Mouse (Mus musculus) 416B (cell line): ENCODE measurements around the gene Pld1.

Experiments
- DNase-seq: peaks from one replicate; pipeline ENCODE4 v3.0.0; 2011; ENCODE audit warnings: low read depth

The Pld1 gene

DNA sequence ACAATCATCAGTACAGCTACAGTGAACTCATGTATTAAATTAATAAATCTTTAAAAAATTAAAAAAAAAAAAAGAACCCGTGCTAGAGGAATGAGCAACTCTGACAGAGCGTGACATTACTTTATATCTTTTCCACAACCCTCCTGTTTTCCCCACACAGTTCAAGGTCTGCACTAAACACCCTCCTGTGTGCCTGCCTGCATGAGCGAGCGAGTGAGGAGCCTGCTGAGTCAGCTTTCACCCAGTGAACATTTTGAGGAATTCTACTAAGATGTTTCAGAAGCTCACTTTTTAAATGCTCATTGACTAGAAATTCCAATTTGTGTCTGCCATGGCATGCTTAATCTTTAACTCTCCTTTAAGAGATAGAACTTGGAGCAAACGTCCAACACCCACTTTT, 109.1 kb downstream of the Pld1 start:
- no peak for DNase-seq

DNA sequence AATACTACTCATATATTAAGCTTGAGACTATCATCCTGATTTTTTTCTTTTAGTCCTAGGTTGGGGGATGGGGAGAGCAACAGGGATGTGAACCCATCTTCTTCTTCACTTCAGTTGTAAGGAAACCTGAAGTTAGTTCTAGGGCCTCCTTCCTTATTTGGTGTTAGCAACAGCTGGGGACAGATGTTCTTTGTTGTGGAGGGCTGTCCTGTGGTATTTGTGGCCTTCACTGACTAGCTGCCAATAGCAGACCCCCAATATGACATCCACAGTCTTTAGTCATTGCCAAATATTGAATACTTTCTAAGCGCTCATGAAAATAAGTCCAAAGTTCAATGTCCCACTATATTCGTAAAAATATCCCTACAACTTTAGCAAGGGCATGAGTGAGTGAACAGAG, 111.0 kb downstream of the Pld1 start:
- DNase-seq: no peak

DNA sequence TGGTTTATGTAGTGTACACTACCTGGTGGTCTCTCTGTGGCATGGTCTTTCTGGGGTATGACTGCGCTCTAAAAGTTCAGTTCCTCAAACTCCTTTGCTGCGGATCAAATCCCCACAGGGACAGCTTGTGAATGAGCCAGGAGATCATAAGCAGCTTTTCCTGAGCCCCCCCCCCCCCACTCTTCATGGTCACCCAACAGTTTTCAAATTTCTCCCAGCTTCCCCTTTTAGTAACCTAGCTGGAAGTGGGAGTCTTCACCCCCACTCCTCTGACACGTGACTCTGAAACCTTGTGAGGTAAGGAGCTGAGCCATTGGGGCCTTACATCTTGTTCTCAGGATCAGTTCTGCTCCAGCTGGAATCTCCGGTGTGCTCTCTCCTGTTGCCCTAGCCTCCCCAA, 114.6 kb downstream of the Pld1 start:
- DNase-seq: no peak

DNA sequence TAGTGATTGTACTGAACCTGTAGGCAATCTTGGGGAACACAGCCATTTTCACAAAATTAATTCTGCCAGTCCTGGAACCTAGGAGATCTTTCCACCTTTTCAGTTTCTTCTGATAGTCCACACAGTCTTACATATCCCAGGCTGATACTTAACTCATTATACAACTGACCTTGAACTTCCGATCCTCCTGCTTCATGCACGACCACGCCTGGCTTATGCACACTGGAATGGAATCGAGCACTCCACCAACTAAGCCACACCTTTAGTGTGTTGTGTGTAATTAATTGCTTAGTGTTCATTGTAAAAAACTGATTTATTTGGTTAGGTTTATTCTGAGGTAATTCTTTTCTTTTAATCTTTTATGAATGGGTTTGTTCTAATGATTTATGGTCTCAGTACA, 122.2 kb downstream of the Pld1 start:
- DNase-seq: no peak

DNA sequence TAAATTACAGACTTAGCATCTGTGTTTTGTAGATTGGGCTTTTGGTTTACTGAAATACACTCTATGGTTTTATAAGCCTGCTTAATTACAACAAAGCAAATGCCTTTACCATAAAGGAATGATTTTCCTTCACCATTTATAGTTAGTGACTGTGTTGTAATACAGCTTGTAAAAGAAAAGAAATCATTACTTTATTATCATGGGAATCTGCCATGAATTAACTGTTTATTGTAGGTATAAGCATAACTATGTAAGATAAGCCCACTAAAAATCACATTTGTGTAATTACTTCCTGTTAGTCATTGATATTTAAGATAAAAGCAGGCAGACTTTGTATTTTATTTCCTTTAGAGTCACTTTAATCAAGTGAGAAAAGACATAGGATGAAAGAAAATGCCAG, 122.7 kb downstream of the Pld1 start:
- DNase-seq: no peak

DNA sequence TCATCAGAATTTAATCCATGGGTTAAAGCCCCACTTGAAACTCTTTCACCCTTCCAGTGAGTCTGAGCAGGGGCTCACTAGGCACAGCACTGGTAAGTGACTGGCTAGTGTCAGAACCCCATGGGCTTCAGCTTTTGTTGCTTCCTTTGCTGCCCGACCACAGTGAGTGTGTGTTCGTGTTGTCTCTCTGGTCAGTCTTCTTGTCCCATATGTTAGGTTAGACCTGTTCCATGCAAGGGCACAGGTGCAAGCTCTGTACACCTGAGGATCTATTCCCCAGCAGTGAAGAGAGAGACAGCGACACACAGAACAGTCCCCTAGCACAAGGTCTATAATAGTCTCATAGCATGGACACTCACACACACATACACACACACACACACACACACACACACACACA, 140.7 kb downstream of the Pld1 start:
- no peak for DNase-seq

DNA sequence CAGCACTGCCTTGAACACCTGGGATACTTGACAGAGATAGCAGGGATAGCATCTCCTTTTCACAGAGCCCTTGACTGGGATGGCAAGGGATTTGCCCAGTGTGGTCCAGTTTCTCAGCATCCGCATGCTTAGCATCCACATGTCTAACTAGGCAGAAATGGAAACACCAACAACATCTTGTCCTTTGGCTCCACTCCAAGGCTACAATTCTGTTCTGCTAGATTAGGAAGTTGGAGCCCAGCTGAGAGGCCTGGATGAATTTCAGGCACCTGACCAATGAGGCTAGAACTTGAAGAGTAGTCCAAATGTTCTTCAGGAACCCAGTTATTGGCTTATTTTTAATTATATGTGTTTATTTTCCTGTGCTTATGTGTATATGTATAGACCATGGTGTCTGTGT, 141.6 kb downstream of the Pld1 start:
- DNase-seq: peak; percentile 13

DNA sequence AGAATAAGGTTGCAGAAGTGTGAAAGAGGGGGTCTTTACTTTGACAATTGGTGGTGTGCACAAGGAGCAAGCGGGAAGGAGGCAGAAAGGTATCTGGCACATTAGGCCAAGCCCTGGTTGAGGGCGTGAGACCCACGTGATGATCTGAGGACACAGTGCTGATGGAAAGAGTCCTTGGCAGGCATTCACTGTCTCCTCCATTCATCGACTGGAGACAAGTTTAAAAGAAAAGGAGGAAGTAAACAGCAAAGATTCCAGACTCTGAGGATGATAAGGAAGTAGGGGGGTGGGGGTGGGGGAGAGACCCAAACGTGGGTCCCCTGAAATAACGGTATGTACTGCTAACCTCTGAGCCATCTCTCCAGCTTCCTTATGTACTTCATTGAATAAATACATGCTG, 142.5 kb downstream of the Pld1 start:
- no peak for DNase-seq

DNA sequence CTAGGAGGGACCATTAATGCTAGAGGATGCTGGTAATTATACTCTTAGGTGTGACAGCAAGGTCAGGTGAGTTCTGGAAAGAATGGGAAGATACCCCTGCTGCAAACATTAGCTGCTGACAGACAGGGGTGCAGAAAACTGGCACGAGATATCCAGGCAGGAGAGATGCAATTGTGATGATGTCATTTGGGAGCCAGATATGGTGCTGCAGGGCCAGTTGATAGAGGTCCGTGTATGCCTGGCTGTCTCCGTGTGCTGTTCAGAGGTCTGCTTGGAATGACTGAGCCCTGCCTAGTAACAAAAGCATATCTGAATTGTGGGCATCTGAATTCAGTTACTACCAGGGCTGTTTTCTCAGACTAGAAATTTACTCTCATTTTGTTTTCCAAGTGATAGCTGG, 144.7 kb downstream of the Pld1 start:
- no peak for DNase-seq

DNA sequence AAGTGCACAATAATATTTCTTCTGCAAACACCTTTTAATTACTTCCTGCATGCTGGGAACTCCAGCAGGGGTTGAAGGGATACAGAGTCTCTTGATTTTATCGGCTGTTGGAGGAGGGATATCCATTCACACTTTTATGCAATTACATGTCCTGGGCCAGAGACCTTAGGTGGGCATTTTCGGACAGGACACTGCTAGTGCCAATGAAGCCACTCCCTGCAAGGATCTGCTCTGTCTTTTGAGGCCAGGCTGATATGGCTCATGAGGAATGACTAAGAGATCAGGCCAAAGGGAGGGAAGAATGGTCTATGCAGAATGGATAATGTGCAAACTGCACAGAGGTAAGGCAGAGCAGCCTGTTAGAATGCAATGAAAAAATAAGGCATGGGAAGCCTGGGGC, 145.8 kb downstream of the Pld1 start:
- no peak for DNase-seq

DNA sequence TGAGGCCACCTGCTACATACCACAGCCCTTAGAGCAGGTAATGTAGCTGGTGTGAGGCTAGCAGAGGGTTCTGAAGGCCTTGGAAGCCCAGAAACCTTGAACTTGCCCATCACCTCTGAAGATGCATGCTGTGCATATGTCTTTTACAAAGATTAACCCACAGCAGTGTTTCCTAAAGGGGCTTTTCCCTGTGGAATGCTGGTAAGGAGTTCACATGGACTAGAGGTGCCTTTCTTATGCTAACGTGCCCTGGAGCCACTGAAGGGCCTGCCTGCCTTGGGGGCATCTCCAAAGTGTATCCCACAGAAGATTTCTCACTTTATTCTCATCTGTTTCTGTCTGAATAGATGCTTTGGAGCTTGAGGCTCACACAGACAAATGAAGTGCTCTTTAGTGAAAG, 152.8 kb downstream of the Pld1 start:
- no peak for DNase-seq

DNA sequence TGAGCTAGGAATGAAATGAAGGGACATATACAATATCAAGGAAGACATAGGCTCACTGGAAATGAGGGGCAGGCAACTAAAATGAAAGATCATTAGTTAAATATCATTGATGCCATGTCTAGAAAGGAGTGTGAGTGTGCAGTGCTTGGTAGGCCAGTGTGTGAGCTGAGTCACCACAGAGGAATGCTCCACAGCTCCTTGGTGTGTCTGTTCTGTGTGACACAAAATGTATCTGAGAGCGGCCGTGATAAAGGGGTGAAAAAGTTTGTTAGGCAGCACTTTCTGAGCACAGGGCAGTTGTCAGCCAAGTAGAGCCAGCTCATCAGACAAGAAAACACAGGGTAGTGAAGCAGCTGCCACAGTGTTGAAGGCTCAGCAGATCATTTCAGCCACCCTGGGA, 153.2 kb downstream of the Pld1 start:
- DNase-seq: no peak

DNA sequence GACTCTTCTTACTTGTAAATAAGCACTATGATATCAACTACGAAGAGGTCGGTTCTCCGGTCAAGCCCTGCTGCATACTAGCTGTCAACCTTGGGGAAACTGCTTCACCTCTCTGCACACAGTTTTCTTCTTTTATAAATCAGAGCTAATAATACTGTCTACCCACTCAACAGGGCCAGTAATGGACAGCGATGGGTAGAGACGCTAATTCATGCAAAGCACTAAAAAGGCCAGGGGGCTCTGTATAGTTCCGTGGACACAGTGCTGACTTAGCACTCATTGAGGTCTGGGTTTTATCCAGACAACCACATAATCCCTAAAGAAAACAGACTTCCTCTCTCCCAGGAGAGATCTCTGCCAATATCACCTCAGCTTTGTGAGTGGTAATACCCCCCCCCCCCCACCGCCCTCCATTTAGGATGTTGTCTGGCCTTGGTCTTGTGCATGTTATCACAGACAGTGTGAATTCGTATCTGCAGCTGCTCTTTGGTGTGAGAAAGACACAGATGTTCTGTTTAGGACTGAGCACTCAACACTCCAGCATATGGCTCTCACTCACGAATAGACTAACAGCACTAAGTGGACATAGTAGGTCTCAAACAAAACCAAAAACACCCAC, 155.3 kb downstream of the Pld1 start:
- DNase-seq: no peak

DNA sequence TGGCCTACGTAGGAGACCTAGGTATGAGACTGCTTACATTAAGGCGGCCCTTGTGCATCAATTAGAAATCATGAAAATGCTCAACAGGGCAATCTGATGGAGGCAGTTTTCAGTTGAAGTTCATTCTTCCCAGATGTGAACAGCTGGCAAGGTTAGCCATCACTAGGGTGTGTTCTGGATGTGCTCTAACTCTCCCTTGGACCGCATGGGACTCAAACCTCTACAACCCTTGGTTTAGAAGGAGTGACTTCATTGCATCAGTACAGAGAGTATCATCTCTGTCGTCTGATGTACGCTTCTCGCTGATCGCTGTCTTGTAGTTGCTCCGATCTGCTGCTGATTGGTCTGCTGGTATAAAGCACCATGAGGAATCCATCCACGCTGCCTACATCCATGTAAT, 157.0 kb downstream of the Pld1 start:
- no peak for DNase-seq

DNA sequence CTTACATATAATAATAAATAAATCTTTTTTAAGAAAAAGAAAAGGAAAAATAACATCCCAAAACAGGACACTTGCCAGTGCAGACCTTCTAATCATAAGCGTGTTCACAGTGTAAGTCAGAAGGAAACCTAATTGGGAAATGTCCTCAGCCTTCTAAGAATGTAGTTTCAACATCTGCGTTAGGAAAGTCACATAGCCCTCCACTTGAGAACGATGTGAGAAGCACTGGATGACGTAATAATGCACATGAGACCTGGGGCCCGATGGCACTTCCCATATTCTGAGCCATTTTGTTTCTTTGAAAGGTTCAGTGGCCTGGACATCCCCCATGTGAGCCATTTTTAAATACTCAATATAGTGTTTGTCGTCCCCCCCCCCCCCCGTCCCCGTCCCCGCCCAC, 160.7 kb downstream of the Pld1 start:
- DNase-seq: peak; percentile 72

DNA sequence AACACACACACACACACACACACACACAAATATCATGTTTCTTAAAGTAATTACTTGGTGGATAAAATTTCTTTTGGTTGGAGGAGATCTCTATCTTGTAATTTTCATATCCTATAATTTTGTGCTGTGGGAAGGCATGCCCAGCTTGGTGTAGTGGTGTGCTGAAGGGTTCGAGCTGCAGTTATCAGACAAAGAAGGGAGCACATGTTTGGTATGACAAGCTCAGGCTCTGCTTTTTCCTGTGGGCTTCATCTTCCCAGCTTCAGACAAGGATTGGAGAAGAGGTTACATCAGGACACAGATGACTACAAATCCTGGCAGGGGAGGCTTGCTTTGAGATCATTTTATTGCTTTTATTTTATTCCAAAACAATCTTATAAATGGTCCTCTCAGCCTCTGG, 166.5 kb downstream of the Pld1 start:
- DNase-seq: no peak

DNA sequence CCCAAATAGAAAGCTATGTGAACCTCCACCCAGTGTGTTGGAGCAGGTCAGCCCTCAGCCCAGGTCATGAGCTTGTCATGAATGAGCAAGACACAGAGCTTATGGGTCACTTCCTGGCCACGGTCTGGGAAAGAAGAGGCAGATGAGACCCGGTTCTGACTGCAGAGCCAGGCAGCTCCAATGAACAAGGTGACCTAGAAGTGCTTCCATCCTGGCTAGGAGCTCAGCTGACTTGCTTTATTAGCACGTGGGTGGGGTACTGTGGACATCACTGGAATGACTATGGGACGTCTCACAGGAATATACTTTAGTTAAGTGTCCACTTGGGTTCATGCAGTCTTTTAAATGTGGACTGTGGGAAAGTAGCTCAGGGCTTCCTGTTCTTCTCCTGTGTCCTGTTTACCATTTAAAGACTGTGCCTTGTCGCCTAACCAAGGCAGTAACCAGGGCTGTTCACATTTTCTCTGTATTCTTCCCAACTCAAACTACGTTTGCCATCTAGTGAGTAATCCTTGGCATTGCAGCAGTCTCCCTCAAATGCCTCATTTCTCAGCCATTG, 169.0 kb downstream of the Pld1 start:
- peak; percentile 57 for DNase-seq

DNA sequence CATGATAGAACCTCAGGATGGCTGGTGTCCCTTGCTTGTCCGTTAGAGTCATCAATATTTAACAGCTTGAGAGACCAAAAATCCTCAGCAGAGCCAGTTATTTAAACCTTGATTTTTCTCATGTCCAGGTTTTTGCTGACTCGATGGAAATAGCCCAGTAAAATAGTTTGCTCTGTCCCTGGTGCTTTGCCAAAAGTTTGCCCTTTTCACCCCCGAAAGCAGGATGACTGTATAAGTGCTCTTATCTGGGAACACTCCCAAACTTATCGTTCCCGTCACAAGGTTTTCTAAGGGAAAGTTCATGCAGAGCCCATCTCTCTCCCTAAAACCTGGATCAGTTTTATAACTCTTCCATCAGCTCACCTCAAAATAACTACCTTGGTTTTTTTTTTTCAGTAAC, 173.0 kb downstream of the Pld1 start:
- DNase-seq: no peak

DNA sequence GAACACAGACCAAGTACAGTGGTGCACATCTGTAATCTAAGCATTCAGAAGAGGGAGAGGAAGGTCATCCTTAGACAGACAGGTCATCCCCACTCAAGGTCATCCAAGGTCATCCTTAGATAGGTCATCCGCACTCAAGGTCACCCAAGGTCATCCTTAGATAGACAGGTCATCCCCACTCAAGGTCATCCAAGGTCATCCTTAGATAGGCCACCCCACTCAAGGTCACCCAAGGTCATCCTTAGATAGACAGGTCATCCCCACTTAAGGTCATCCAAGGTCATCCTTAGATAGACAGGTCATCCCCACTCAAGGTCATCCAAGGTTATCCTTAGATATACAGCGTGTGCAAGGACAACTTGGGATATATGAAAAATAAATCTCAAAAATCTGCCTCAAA, 175.4 kb downstream of the Pld1 start:
- no peak for DNase-seq

DNA sequence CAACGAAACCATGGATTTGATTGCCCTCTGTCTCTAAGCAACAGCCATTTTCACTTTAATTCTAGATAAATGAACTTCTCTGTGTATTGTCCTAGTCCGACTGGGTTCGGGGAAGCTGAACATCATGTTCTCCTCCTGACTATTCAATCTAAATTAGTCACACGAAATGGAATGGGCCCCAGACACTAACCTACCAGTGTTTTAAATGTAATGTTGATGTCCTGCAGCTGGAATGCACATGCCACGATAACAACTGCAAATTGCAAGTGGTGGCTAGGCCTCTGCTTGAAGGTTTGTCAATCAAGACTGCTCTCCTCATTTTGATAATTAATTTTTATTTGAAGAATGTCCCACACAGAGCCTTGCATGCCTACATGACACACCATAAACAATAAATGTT, 203.2 kb downstream of the Pld1 start:
- DNase-seq: no peak

DNA sequence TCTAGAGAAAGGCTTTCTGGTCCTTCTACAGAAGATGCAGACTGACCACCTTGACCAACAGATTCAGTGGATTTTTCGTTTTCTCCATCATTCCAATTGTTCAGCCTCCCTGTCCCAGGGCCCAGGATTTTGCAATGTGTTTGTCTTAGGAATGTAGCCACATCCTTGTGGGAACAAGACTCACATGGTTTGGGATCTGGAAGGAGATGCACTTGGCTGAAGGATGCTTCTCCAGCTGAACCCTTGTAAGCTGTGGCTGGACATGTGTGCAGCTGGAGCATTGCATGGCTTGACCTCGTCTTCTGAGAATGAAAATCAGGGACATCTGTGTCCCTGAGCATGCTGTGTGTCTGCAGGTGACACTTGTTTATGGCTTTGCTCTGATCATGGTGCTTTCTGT, 203.6 kb downstream of the Pld1 start:
- DNase-seq: no peak

DNA sequence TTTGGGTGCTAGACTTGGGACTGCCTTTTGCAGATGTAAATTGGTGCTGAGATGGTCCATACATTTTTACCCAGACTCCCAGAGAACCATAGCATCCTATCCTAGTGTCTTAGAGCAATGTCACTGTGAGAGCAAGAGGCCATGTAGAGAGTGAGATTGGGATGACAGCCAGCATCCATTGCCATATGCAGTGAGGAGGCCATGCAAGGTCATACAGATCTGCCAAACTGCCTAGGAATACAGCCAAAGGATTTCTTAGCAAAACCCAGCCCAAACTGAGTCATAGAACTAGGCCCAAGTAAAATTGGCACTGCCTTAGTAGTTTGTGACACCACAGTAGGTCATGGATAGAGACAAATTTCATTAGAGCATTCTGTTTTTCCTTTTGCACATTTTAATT, 206.2 kb downstream of the Pld1 start:
- DNase-seq: no peak

DNA sequence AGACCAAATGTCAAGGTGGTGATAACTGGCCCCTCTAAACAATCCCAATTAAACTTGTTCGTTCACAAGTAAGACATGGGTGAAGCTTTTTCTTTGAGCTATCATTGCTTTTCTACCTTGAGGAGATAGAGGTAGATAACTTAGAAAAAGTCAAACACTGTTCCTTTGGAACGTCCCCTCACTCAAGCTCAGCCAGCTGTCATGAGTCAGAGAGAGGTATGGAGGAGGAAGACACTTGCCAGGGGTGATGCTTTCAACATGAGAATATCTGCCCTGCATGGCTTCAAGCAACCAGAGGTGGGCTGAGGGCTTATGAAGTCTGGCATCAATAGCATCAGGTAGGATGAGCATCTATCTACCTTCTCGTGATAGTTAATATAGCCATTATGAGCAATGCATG, 207.0 kb downstream of the Pld1 start:
- DNase-seq: no peak

DNA sequence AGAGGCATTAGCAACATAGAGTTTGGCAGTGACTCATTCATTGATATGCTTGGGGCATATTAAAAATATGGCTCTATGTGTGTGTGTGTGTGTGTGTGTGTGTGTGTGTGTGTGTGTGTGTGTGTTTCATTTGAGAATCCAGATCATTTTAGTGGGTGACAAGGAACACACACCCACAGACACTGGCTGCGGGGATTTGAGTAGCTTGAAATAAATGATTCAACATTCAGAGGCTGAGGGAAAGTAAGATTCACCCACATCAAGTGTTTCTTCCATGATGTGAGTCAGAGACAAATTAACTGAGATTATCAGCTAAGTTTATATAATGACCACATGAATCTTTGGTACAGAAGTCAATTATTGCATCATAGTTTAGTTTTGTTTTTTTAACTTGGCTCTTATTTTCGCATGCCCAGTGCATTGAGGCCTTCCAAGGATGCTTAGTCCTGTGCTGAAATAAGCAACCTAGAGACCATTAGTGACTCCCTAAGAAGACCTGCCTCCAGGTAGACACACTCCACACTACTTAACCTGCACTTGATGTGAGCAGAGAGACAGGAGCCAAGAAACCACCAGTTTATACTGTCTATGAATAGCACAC, 211.3 kb downstream of the Pld1 start:
- DNase-seq: no peak
